22 mouse cellular contexts compared by ENCODE assay signal in genomic region chr6:134540161-134540560, GRCm38 (mm10). TPM values are rescaled to one million over a fixed set of nuclear protein-coding genes. Genes with fewer than 3 reads are reported as not detected.
DNase-seq lines count a peak whose midpoint lies in the region; ATAC-seq and TF ChIP-seq lines count a peak whose summit lies in the region.
"Had no signal": no experiment of that assay in that cellular context is flagged by ENCODE, and none has a peak within 500 bp of the region (broad histone marks: within the 10 kb centered on the region; RNA-seq: fewer than 3 reads in every experiment).

No protein-coding gene starts in this region.

- H3K36me3 ChIP-seq in liver, embryonic 12.5 days = peaks cover 19% of the 10 kb centered on the region
- H3K36me3 ChIP-seq in liver, postnatal 0 days (replicated peaks; ENCODE audit: insufficient read depth, low read length) = peaks cover 3% of the 10 kb centered on the region
- peaks cover 13% of the 10 kb centered on the region for H3K36me3 ChIP-seq in G1E (replicated peaks)
- no peaks in the 10 kb centered on the region for H3K36me3 ChIP-seq in macrophage (ENCODE audit: inconsistent target)
- H3K36me3 ChIP-seq: hindbrain, embryonic 12.5 days had no signal

- peak overlapping the region; percentile 51 for H3K27ac ChIP-seq in liver, embryonic 12.5 days
- no peak overlapping the region for H3K27ac ChIP-seq in liver, postnatal 0 days (ENCODE audit: low read depth)
- peak overlapping the region; percentile 82 for H3K27ac ChIP-seq in macrophage
- H3K27ac ChIP-seq: forebrain, embryonic 10.5 days; heart, embryonic 10.5 days; hindbrain, embryonic 12.5 days had no signal

- H3K79me2 ChIP-seq in macrophage (ENCODE audit: inconsistent target) = peaks cover 95% of the 10 kb centered on the region

- H3K27me3 ChIP-seq in liver, embryonic 12.5 days (replicated peaks) = no peaks in the 10 kb centered on the region
- H3K27me3 ChIP-seq in liver, postnatal 0 days (ENCODE audit: insufficient read depth, low read length) = no peaks in the 10 kb centered on the region
- H3K27me3 ChIP-seq in G1E (ENCODE audit: insufficient read depth, low read length) = no peaks in the 10 kb centered on the region
- H3K27me3 ChIP-seq: hindbrain, embryonic 12.5 days; Patski had no signal

- no peak for TF ChIP-seq CTCF in liver, postnatal 0 days (IDR thresholded peaks at IDR 0.05; ENCODE audit: low read depth)
- no peak for TF ChIP-seq CTCF in G1E (IDR thresholded peaks at IDR 0.05; ENCODE audit: low read depth, low read length)

- no peak overlapping the region for H3K4me3 ChIP-seq in liver, embryonic 12.5 days
- H3K4me3 ChIP-seq in liver, postnatal 0 days (ENCODE audit: low read depth, low read length) = no peak overlapping the region
- H3K4me3 ChIP-seq in G1E (ENCODE audit: low read depth, low read length) (peak overlapping the region; percentile 61; the same call in 1 of the 2 replicates), macrophage (ENCODE audit: inconsistent target) (no peak overlapping the region)
- H3K4me3 ChIP-seq: forebrain, embryonic 10.5 days; heart, embryonic 10.5 days; hindbrain, embryonic 12.5 days had no signal

- no peak overlapping the region for H3K9ac ChIP-seq in liver, embryonic 12.5 days
- H3K9ac ChIP-seq in liver, postnatal 0 days (replicated peaks) = no peak overlapping the region
- H3K9ac ChIP-seq: hindbrain, embryonic 12.5 days had no signal

- ATAC-seq in liver, embryonic 12.5 days = no peak
- ATAC-seq in liver, postnatal 0 days = no peak
- ATAC-seq in G1E (ENCODE audit: extremely low read depth, insufficient number of reproducible peaks, low FRiP score, poor library complexity, severe bottlenecking) = no peak
- ATAC-seq: forebrain, embryonic 14.5 days; hindbrain, embryonic 16.5 days; inflammation-experienced regulatory T-cells, adult 6 months; Patski had no signal

- peaks cover 59% of the 10 kb centered on the region for H3K4me1 ChIP-seq in liver, embryonic 12.5 days
- H3K4me1 ChIP-seq in liver, postnatal 0 days (ENCODE audit: insufficient read depth) = peaks cover 14% of the 10 kb centered on the region; the same call in 1 of the 2 replicates
- peaks cover 62% of the 10 kb centered on the region for H3K4me1 ChIP-seq in G1E (ENCODE audit: insufficient read depth, low read depth, low read length)

- no peak for TF ChIP-seq EP300 in liver, postnatal 0 days (IDR thresholded peaks at IDR 0.05; ENCODE audit: low read depth)

- 68% methylated on average over 6 of the region's 6 CpGs for WGBS in liver, embryonic 12.5 days (ENCODE audit: insufficient replicate concordance)
- WGBS in liver, postnatal 0 days (ENCODE audit: insufficient replicate concordance) = 78% methylated on average over 6 of the region's 6 CpGs
- 100% methylated on average over 6 of the region's 6 CpGs for WGBS in macrophage (ENCODE audit: missing documents)

- H3K4me2 ChIP-seq in liver, embryonic 12.5 days = 0 out of 2 replicates have a peak overlapping the region, but pooled peaks have one; percentile 22
- H3K4me2 ChIP-seq in liver, postnatal 0 days (ENCODE audit: low read depth, low read length) = no peak overlapping the region
- H3K4me2 ChIP-seq: hindbrain, embryonic 12.5 days had no signal

- no peak for DNase-seq in liver, postnatal 0 days
- DNase-seq in G1E (ENCODE audit: low spot score) = no peak
- DNase-seq in cerebellum, adult 11-12 months = no peak
- DNase-seq in kidney, postnatal 25 days = no peak
- DNase-seq: adrenal gland, adult 2 months; adrenal gland, postnatal 25 days; cerebellum, adult 11 months; cerebellum, adult 9-10 months; cerebellum, postnatal 25 days; gastrocnemius, postnatal 10 days; heart, adult 18-20 months; heart, postnatal 10 days; heart, postnatal 4 days had no signal

- H3K9me3 ChIP-seq in liver, embryonic 12.5 days (replicated peaks) = no peaks in the 10 kb centered on the region
- H3K9me3 ChIP-seq in liver, postnatal 0 days (ENCODE audit: low read length) = no peaks in the 10 kb centered on the region
- peaks cover 2% of the 10 kb centered on the region; the same call in 1 of the 2 replicates for H3K9me3 ChIP-seq in G1E (replicated peaks)
- H3K9me3 ChIP-seq: heart, embryonic 10.5 days; hindbrain, embryonic 12.5 days had no signal

RNA-seq across cellular contexts. Expression of gene Lrp6, which starts 26.6 kb away (rescaled TPM):
- polyA plus RNA-seq in liver, embryonic 12.5 days (2016; fragmentation: Nextera tagmentation; extraction: Ambion mirVana) = 12.6 and 13.1 TPM in 2 replicates
- polyA plus RNA-seq in liver, postnatal 0 days (2015; fragmentation: Nextera tagmentation; extraction: Ambion mirVana) = 10.1 and 10.7 TPM in 2 replicates
- 74.3 and 75.2 TPM in 2 replicates for total RNA-seq in G1E (2014; fragmentation: Nextera tagmentation)
- 60.9 and 75.2 TPM in 2 replicates for total RNA-seq in G1E (2017)
- polyA plus RNA-seq in G1E (2012) = 18.5 and 19.8 TPM in 2 replicates
- total RNA-seq in macrophage (2018; cell fraction: chromatin; rRNA removed) = 100 to 1,000 TPM in 15 of 26 experiments, 10 to 100 TPM in 11; 15.9 to 238 (median 128) TPM
- total RNA-seq in macrophage (2018; cell fraction: cytosol; rRNA removed) = 100 to 1,000 TPM in 9 of 26 experiments, 10 to 100 TPM in 17; 25.0 to 143 (median 66.5) TPM
- total RNA-seq in macrophage (2018; cell fraction: nucleus; rRNA removed) = 100 to 1,000 TPM in 16 of 26 experiments, 10 to 100 TPM in 10; 37.2 to 288 (median 110) TPM
- polyA plus RNA-seq in macrophage (2018) = 39.1 to 57.6 TPM (median 52.8 TPM) in 3 replicates
